Mouse (Mus musculus) megakaryocyte, embryonic 14.5 days (primary cell): Measurements from ENCODE around the gene Grrp1.

Experiments
- FLI1 ChIP-seq: IDR thresholded peaks from 2 replicates; pipeline ENCODE4 v1.6.1; 2012; ENCODE audit warnings: low read length, inconsistent platforms, mixed read lengths
- GATA1 ChIP-seq: IDR thresholded peaks from 3 replicates; pipeline ENCODE4 v1.6.1; 2012; ENCODE audit warnings: mixed read lengths, low read length, inconsistent platforms, borderline replicate concordance

- no peak for TF ChIP-seq GATA1
- TF ChIP-seq FLI1 = no peak
Measured at GRCm38 (mm10) chr4:134255854-134256253, 1.9 kb upstream of the Grrp1 start.
